Mouse (Mus musculus) adrenal gland (tissue): ENCODE results near the gene Obox5.
"Not testable (repeated sequence)": the region's sequence is repeated elsewhere in the genome, so short reads cannot be mapped to it uniquely, and the experiment has no call there.

Experiments used
- intact Hi-C: fragments of 180-260 bp; cut with DNase I; formaldehyde crosslinking; loops from one replicate; pipeline ENCODE4 v1.15.1; 2025
- long read RNA-seq, 2 experiments: library from polyadenylated mRNA; unstranded; transcript quantifications; one replicate each; pipeline ENCODE4 v2.0.0; 2020; ENCODE audit warnings: borderline replicate concordance in 1 of 2; ENCODE audit not compliant: insufficient replicate concordance in 1 of 2

The Obox5 gene
- long read RNA-seq, experiment 1 = 0 reads
- long read RNA-seq, experiment 2 = 0 reads

DNA sequence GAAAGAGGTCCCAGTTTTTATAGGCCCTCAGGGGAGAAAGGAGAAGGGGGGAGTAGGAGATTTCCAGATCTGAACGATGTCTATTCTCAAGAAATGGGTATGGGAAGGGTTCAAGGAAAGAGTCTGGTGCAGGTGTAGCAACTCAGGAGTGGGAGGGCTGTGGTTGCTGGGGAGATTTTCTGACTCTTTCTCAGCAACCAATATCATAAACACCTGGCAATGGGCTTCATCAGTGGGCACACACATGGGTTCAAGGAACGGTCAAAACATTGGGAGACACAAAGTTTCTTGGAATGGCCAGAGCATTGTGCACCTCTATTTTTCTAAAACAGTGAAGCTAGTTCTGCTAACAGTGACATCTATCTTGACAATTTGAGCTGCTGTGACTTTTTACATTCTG lies at the start of gene Obox5:
Gene Obox5, plus strand, starts transcription at position 301 of the 400 bp plus-strand sequence.
- intact Hi-C loops = not testable (repeated sequence)

DNA sequence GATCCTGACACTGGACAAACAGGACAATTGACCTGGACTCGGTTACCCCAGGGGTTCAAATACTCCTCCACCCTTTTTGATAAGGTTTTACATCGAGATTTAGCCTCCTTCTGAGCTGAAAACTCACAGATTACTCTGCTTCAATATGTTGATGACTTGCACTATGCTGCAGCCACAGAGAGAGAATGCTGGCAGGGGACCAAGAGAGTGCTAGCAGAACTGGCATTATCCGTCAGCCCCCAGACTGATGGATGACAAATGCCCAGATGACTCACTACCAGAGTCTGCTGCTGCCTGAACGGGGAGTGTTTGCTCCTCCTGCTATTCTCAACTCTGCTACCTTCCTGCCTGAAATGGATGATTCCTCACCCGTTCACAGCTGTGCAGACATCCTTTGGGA lies 635 bp upstream of the Obox5 start:
- intact Hi-C loops = not testable (repeated sequence)
